Mouse (Mus musculus) kidney, adult 2 months (tissue): ENCODE results near the gene Nfatc3. TPM values are rescaled to one million over a fixed set of nuclear protein-coding genes. Genes with fewer than 3 reads are reported as not detected.
A peak's percentile ranks its signal among the peaks of the same experiment; 100 is the strongest.

Source experiments
- DNase-seq: peaks from one replicate; pipeline ENCODE4 v3.0.0; 2021
- H3K27ac ChIP-seq: fragments of 200-500 bp; 2 replicates; pipeline ENCODE4 v1.5.1; 2012; ENCODE audit warnings: low read depth, low read length, control low read depth, inconsistent platforms; ENCODE audit not compliant: insufficient read depth
- H3K27me3 ChIP-seq: fragments of 200-500 bp; replicated peaks from 2 replicates; pipeline ENCODE4 v1.6.1; 2012; ENCODE audit warnings: mild to moderate bottlenecking, moderate library complexity, low read length, inconsistent platforms; ENCODE audit not compliant: control insufficient read depth, insufficient read depth
- H3K36me3 ChIP-seq: fragments of 200-500 bp; 2 replicates; pipeline ENCODE4 v1.6.1; 2012; ENCODE audit warnings: mild to moderate bottlenecking, moderate library complexity, low read length, inconsistent platforms; ENCODE audit not compliant: control insufficient read depth, insufficient read depth
- H3K4me1 ChIP-seq: fragments of 200-500 bp; 2 replicates; pipeline ENCODE4 v1.6.1; 2011; ENCODE audit warnings: low read length; ENCODE audit not compliant: control insufficient read depth, insufficient read depth
- H3K4me3 ChIP-seq: fragments of 200-500 bp; 2 replicates; pipeline ENCODE4 v1.5.1; 2011; ENCODE audit warnings: mild to moderate bottlenecking, low read depth, low read length, control low read depth; ENCODE audit not compliant: insufficient read depth
- CTCF ChIP-seq: fragments of 200-500 bp; conservative IDR thresholded peaks from 2 replicates; pipeline ENCODE4 v1.5.1; 2011; ENCODE audit warnings: low read depth, mild to moderate bottlenecking, control low read depth, low read length, moderate library complexity, mixed read lengths; ENCODE audit not compliant: insufficient read depth, insufficient read length
- POLR2A ChIP-seq: fragments of 200-500 bp; IDR thresholded peaks from one replicate; pipeline ENCODE4 v1.6.1; 2011; ENCODE audit warnings: low read depth, low read length, control low read depth
- WGBS: fragments of 180-500 bp; shearing (Covaris S2); methylation state at CpG from one replicate; pipeline ENCODE4 v1.1.7; 2018; 5-methylcytosine and 5-hydroxymethylcytosine counted together
- polyA plus RNA-seq: library from polyadenylated mRNA; depleted of rRNA; stranded (reverse); fragments of >200 nt; gene quantifications from 2 replicates; pipeline ENCODE4 v1.2.3, GENCODE M21; 2012

Gene Nfatc3
- polyA plus RNA-seq, 1 experiment: 19.5 TPM

DNA sequence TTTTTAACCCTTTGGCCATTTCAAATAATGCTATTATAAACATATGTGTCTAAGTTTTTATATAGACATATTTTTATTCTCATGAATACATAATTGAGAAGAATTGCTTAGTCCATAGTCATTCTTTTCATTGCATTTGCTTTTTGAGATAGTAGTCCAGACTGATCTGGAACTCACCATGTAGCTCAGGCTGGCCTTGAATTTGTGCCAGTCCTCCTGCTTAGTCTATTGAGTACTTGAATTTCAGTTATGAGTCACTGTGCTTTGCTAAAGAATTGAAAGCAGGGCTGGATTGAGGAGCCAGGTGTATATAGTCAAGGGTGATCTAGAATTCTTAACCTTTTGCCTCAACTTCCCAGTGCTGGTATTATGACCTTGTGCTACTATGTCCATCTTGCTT, 15.6 kb downstream of the Nfatc3 start:
- Histone ChIP-seq H3K36me3 (no peaks in the 10 kb centered on the region), H3K27me3 (no peaks in the 10 kb centered on the region), H3K4me1 (peaks cover 12% of the 10 kb centered on the region), H3K4me3 (no peak overlapping the region), H3K27ac (no peak overlapping the region)
- no peak for DNase-seq
- no peak for TF ChIP-seq CTCF
- no peak for TF ChIP-seq POLR2A

DNA sequence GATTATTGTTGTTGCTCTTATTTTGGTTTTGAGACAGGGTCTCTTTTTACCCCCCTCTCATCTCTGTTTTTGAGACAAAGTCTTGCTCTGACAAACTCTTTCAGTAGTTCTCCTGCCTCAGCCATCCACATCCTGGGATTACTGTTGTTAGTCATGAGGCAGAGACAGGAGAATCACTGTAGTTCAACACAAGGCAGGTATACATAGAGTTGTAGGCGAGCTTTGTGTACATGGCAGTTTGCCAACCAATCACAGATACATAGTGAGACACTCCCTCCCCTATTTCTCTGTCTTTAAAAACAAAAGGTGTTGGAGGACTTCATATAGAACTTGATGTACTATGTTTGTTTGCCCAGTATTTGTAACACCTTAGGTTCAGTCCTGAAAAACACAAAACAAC, 16.0 kb downstream of the Nfatc3 start:
- Histone ChIP-seq H3K36me3 (no peaks in the 10 kb centered on the region), H3K4me1 (peaks cover 12% of the 10 kb centered on the region), H3K4me3 (no peak overlapping the region), H3K27ac (no peak overlapping the region), H3K27me3 (no peaks in the 10 kb centered on the region)
- DNase-seq: no peak
- 80% methylated on average over 1 of the region's 1 CpGs for WGBS
- TF ChIP-seq POLR2A (no peak), CTCF (no peak)

DNA sequence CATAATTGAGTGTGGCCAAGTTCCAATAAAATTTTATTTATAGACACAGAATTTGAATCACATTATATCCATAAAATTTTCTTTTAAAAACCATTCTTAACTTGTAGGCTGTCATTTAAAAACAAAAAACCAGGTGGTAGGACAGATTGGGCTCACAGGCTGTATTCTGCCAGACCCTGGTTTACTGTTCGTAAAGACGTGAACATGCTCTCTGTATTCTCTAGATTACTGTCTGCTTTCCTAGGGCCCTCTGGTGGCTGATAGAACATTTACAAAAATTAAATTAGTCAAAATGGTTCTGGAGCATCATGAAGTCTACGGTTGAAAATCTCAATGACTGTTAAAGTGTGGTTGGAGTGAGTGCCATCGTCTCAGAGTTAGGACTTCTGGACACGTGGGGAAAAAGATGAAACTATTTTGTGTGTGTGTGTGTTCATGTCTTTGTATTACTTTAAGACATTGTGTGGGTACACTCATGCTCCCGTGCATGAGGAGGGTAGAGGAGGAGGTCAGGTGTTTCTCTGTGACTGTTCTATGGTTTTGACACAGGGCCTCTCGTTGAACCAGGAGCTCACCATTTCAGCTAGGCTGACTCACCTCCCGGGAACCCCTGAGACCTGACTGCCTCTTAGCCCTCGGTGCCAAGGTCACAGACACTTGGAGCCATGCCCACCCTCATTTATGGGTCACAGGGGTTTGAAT, 16.7 kb downstream of the Nfatc3 start:
- Histone ChIP-seq H3K36me3 (no peaks in the 10 kb centered on the region), H3K4me3 (no peak overlapping the region), H3K4me1 (peaks cover 12% of the 10 kb centered on the region), H3K27me3 (no peaks in the 10 kb centered on the region), H3K27ac (no peak overlapping the region)
- no peak for TF ChIP-seq CTCF
- no peak for TF ChIP-seq POLR2A
- peak; percentile 62 for DNase-seq
- WGBS: 38% methylated on average over 9 of the region's 9 CpGs

DNA sequence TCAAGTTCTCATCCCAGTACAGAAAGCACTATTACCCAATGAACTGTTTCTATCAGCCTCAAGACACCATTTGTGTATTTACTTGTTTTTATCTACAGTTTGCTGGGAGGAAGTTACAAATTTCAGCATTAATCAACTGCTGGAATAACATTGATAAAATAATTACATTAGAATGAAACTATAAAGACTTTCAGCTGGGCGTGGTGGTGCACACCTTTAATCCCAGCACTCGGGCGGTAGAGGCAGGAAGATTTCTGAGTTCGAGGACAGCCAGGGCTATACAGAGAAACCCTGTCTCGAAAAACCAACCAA, 17.2 kb downstream of the Nfatc3 start:
- Histone ChIP-seq H3K4me3 (no peak overlapping the region), H3K4me1 (peaks cover 12% of the 10 kb centered on the region), H3K36me3 (no peaks in the 10 kb centered on the region), H3K27ac (no peak overlapping the region), H3K27me3 (no peaks in the 10 kb centered on the region)
- WGBS: 91% methylated on average over 5 of the region's 5 CpGs
- no peak for TF ChIP-seq CTCF
- no peak for TF ChIP-seq POLR2A
- no peak for DNase-seq

DNA sequence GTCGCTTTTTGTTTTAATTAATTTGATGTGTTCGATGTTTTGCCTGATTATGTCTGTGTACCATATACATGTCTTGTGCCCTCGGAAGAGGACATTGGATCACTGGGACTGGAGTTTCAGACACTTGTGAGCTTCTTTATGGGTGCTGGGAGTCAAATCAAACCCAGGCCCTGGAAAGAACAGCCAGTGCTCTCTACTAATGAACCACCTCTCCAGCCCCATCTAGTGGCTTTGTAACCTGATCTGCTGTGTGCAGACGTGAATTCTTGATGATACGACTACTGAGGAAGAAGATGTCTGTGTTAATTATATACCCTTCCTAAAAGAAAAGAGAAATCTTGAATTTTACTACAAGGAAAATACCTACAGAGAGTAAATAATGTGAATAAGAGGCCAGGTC, 18.0 kb downstream of the Nfatc3 start:
- Histone ChIP-seq H3K27ac (no peak overlapping the region), H3K27me3 (no peaks in the 10 kb centered on the region), H3K36me3 (no peaks in the 10 kb centered on the region), H3K4me1 (peaks cover 12% of the 10 kb centered on the region), H3K4me3 (no peak overlapping the region)
- 55% methylated on average over 5 of the region's 5 CpGs for WGBS
- DNase-seq: peak; percentile 55
- TF ChIP-seq POLR2A (no peak), CTCF (peak; percentile 44)

DNA sequence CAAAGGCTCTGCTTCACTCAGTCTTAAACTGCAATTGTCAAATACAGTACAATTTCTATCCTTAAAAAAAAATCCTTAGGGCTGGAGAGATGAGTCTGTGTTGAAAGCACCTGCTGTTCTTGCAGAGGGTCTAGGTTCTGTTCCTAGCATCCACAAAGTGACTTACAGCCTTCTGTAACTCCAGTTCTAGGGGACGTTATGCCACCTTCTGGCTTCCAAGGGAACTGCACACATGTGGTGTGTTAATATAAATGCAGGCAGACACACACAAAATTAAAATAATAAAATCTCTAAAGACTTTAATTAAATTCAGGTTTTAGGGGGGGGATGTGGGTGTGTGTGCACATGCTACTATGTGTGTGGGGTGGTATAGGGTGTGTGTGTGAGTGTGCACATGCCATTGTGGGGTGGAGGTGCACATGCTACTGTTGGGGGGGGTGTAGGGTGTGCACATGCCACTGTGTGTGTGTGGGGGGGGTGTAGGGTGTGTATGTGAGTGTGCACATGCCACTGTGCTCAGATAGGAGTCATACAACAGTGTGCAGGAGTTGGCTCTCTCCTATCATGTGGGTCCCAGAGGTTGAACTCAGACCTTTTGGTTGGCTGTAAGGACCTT, 18.9 kb downstream of the Nfatc3 start:
- Histone ChIP-seq H3K27ac (no peak overlapping the region), H3K36me3 (no peaks in the 10 kb centered on the region), H3K4me3 (no peak overlapping the region), H3K27me3 (no peaks in the 10 kb centered on the region), H3K4me1 (peaks cover 12% of the 10 kb centered on the region)
- DNase-seq: no peak
- TF ChIP-seq POLR2A (no peak), CTCF (no peak)
- WGBS: 95% methylated on average over 1 of the region's 1 CpGs

DNA sequence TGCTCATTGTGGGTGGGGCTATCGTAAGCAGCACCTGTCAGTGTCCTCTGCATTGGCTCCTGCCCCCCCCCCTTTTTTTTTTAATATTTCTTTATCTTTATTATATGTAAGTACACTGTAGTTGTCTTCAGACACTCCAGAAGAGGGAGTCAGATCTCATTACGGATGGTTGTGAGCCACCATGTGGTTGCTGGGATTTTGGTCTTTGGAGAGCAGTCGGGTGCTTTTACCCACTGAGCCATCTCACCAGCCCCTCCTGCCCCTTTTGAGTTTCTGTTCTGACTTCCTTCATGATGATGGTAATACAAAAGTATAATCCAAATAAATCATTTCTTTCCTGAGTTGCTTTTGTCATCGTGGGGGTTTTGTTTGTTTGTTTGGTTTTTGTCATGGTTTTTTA, 43.7 kb downstream of the Nfatc3 start:
- Histone ChIP-seq H3K4me1 (no peaks in the 10 kb centered on the region), H3K36me3 (peaks cover 3% of the 10 kb centered on the region), H3K27ac (no peak overlapping the region), H3K27me3 (no peaks in the 10 kb centered on the region), H3K4me3 (no peak overlapping the region)
- DNase-seq: no peak
- 88% methylated on average over 4 of the region's 4 CpGs for WGBS
- TF ChIP-seq CTCF (no peak), POLR2A (no peak)
